Mouse (Mus musculus) urinary bladder, adult 18-20 months (tissue): ENCODE data around the gene Ttc8.

Experiments used
- DNase-seq, 2 experiments: peaks; one replicate each; pipeline ENCODE4 v3.0.0; 2022; ENCODE audit warnings: low spot score in 2 of 2, mixed read lengths in 2 of 2

Gene Ttc8

GRCm38 (mm10) chr12:99028665-99029064 is 108.3 kb downstream of the Ttc8 start:
- DNase-seq = no peak

GRCm38 (mm10) chr12:99030022-99030421 is 109.6 kb downstream of the Ttc8 start:
- no peak for DNase-seq
